Mouse (Mus musculus): ENCODE results near the gene Fanca.

DNA sequence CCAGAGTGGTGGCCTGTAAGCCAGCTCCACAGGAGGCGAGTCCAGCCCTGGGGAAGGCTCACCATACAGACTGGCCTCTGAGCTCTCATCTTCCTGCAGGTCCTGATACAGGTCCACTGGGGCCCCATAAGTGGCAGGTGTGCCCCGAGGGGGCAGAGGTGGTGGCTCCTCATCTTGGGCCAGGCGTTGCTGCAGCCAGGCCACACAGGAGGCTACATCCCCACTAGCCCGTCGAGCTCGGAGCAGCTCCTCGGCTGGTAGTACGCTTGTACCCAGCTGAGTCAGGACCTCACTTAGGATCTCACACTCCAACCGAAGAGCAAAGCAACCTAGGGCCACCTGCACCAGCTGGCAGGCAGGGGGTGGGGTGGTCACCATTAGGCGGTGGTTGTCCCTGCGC lies 84.6 kb downstream of the Fanca start:
- TF ChIP-seq CTCF (IDR thresholded peaks at IDR 0.05; ENCODE audit: low read depth), result no peak
- TF ChIP-seq EP300 (IDR thresholded peaks at IDR 0.05; ENCODE audit: low read depth), result no peak

Data from liver, embryonic 14.5 days (tissue).